Mouse (Mus musculus) common myeloid progenitor, adult 5-6 weeks (primary cell): ENCODE measurements around the gene Bpifa6. TPM values are rescaled to one million over a fixed set of nuclear protein-coding genes. Genes with fewer than 3 reads are reported as not detected.

ENCODE experiments used
- ATAC-seq: replicated peaks from 2 replicates; pipeline ENCODE4 v1.8.0; 2016; ENCODE audit warnings: low read depth, mild to moderate bottlenecking, moderate TSS enrichment, inconsistent platforms; ENCODE audit not compliant: poor library complexity, severe bottlenecking
- total RNA-seq: library from RNA; stranded (forward); fragments of 200-1000, 187-1606 nt; gene quantifications from 2 replicates; pipeline ENCODE4 v1.2.3, GENCODE M21; 2017

Gene Bpifa6
- total RNA-seq = not detected in 2 replicates

DNA sequence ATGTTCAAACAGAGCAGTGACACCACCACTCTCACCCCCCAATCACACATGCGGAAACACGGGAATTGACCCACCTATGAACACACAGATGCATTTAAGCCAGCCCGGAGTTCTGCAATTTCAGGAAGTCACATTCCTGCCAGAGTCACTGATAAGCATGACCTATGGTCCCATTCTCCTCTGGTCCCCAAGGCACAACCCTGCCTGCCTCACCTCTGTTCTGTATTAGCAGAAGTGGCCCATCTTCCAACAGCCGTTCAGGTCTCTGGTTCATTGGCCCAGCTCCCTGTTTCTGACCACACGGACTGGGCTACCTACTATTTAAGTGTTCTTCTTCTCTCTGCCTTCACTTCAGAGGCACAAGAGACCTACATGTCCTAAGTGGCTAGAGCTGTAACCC, at the start of gene Bpifa6:
TSS of gene Bpifa6 (plus strand) at position 364 of the 400 bp plus-strand sequence.
- no peak for ATAC-seq

DNA sequence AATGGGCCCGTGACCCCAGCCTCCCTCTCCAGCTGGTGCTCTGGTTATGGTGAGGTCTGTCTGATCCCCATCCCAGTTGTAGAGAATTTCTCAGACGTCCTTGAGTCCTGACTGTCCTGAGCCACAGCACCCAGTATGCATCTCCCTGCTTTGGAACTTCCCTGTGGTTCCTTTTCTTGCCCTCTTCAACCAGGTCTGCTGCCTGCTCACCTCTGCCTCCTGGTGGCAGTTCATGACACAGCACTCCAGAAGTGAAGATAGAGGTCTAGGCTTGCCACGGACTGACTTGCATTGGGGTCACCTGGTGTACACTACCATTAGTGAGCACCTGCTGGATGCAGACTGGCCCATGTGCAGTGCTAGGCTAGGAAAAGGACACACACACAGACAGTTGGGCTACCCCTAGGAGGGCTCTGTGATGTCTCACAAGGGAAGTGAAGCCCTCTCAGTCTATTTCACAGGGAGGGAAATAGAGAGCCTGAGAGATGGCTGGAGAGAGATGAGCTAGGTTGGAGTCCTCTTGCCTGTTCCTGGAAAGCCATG, 44.8 kb upstream of the Bpifa6 start:
- ATAC-seq = peak; percentile 96

DNA sequence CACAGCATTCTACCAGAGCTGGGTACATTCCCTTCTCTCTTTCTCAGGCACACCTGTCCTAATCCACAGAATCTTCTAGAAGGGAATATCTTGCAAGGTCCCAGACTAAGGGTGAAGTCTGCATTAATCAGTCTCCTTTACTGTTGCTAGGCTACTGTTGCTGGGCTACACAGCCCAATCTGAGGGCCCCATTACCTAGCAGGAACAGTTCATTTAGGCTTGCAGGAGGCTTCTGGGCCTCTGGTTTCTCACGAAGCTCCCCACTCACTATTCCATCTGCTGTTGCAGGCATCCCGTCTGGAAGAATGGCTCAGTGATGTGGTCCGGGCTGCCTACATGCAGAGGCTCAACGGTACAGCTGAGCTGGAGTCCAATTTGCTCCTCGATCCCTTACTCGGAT, 43.6 kb upstream of the Bpifa6 start:
- no peak for ATAC-seq

GRCm38 (mm10) chr2:153933311-153933710, 41.4 kb upstream of the Bpifa6 start:
- no peak for ATAC-seq

DNA sequence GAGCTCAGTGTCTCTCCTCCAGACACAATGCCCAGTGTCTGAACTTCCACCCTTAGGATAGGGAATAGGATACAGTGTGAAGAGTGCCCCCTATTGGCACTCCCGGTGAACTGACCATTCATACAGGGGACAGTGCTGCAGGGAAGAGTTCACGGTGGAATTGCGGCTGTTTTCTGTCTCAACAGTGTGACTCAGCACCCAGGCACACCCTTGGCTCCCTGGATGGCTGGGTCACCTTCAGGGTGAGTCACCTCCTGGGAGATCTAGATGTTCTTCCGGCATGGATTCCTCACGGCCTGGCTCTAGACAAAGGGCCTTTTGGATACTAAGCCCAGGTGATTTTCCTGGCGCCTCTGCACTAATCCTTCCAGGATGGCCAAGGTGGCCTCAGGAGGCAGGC, 39.4 kb upstream of the Bpifa6 start:
- no peak for ATAC-seq

GRCm38 (mm10) chr2:153937843-153938242, 36.9 kb upstream of the Bpifa6 start, which contains the start of gene Bpifb4:
Bpifb4 (plus strand) TSS chr2:153938212.
- ATAC-seq = peak; percentile 57

GRCm38 (mm10) chr2:153943537-153943936, 31.2 kb upstream of the Bpifa6 start:
- peak; percentile 54; the same call in 1 of the 2 replicates for ATAC-seq

DNA sequence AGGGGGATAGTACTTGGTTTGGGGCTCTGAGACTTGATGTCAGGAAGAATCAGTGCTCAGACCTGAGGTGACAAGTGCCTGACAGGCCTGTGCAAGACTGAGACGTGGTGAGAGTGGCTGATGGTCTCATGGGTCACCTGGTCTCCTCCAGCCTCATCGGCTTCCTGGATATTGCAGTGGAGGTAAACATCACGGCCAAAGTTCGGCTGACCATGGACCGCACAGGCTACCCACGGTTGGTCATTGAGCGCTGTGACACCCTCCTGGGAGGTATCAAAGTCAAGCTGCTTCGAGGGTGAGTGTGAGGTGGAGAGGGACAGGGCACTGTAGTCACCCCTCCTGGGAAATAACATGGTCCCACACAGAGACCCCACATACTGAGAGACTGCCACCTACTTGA, 30.2 kb upstream of the Bpifa6 start:
- no peak for ATAC-seq

DNA sequence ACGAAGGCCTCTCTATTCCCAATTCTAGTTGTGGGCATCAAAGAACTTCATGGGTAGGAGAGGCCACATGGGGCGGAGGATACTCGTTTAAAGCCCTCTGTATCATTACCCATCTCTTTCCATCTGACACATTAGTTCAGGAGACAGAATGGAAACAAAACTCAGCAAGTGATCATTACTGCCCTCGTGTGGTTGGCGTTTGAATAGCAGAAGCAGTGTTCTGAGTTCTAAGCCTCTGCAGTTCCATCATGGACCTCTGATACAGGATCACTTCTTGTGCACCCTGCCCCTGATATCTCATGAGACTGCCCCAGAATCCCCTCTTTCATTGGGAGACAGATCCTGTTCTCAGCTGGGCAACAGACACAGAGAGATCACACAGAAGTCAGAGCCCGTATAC, 21.8 kb upstream of the Bpifa6 start:
- peak; percentile 79 for ATAC-seq

- peak; percentile 94 for ATAC-seq
These were observed 20.9 kb upstream of the Bpifa6 start for GRCm38 (mm10) chr2:153953836-153954235.

GRCm38 (mm10) chr2:153962821-153963331, 11.9 kb upstream of the Bpifa6 start:
- no peak for ATAC-seq

DNA sequence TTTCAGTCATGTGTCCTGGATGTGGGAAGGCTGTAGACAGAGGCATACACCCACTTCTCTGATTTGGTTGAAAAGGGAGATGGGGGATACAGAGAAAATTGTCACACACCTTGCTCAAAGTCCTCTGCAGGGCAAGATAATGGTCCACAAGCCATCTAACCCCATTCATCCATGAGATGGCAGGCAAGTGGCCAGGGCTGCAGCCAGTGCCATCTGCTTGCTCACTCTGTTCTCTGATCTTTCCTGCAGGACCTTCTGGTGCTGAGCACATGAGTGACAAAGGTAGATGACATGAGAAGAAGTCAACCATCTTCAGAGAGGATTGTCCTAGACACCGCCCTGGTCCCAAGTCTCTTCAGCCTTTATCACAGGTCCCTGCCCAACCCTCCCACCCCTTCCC, 11.4 kb upstream of the Bpifa6 start:
- ATAC-seq = no peak

DNA sequence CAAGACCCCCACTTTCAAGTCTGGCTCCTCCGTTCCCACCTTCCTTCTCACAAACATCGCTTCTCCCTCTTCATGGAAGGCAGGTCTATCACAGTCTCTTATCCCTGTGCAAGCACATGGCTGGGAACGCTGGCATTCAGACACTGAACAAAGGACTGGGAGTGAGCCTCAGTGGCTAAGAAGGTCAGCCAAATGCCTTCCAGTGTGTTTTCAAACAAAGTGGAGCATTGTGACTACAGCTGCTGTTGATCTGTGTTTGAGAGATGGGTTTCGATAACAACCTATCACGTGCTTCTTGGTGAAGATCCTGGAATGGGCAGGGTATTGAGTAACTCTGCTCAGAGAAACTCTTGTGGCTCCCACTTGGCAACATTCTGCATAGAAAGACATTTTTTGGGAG, 4.5 kb upstream of the Bpifa6 start:
- ATAC-seq = no peak

DNA sequence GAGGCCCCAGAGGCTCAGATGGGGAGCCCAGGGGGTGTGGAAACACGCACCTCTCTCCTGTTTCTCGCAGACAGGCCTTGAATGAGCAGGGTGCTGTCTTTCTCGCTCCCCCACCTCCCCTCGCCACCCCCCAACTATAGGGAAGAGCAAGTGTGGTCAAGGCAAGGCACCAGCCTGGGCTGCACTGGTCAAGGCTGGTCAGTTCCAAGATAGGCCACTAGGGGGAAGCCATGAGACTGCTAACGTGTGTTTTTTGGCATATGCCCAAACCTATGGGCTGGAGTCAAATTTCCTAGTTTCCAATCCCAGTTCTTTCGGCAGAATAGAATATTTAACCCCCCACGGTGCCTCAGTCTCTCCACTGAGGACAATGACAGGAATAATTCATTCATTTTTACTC, 21.0 kb downstream of the Bpifa6 start:
- peak; percentile 87 for ATAC-seq

DNA sequence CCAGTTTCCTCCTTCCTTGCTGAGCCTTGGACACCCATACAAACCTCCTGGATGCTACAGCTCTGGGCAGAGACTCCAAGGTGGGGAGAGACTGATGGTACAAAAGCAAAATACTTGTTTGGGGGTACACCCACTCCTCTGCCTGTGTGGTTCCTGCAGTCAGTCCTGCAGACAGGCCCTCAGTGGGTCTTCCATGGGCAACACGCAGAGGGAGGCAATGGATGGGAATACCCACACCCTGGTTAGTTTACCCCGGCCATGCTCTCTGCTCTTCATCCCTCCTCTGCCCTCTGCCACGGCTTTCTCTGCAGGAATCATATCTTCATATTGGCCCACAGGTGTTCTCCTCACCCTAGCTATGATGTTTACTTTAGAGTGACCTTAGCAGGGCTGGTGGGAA, 25.8 kb downstream of the Bpifa6 start:
- ATAC-seq = no peak

GRCm38 (mm10) chr2:154001056-154001455, 26.3 kb downstream of the Bpifa6 start:
- no peak for ATAC-seq

GRCm38 (mm10) chr2:154004456-154004855, 29.7 kb downstream of the Bpifa6 start:
- ATAC-seq = no peak

GRCm38 (mm10) chr2:154005094-154005493, 30.3 kb downstream of the Bpifa6 start:
- ATAC-seq = no peak

GRCm38 (mm10) chr2:154005734-154006133, 31.0 kb downstream of the Bpifa6 start:
- ATAC-seq = no peak

- ATAC-seq = no peak
These were observed 31.6 kb downstream of the Bpifa6 start for GRCm38 (mm10) chr2:154006331-154006730.

DNA sequence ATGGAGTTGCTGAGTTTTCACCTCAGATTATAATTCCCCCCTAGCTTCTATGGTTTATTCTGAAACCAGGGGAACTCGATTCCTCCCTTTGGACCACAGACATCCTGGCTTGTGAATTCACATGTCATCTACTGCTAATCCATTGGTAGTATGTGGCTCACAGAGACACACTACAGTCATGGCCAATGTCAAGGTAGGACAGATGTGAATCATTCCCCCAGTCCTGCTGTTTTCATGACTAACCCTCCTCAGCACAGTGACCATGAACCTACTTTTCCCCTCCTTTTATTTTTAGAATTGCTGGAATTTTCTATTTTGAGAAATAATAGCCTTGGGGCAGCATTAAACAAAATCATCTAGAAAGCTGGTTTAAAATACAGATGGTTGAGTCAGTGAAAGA, 32.6 kb downstream of the Bpifa6 start:
- no peak for ATAC-seq

DNA sequence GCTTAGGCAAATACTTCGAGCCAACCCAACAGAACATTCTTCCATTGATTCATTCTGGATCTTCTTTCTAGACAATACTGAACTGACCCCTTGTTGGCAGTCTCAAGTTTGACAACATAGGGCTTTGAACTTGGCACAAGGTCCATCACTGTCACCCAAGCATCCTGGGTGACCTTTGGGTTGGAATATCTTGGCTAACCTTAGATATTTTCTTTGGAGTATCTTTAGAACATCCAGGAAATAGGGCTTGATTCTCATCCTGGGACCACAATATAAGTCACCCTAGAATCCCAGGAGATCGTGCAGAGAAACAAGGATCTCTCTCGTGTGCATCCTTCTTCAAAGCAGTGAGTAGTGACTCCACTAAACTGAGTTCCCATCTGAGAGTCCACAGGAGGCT, 33.2 kb downstream of the Bpifa6 start, which contains the start of gene Bpifa2:
TSS of gene Bpifa2 (plus strand) at position 301 of the 400 bp plus-strand sequence.
- ATAC-seq = no peak
